Mouse (Mus musculus) spleen, adult 2 months (tissue): ENCODE data around the gene Prss57. TPM values are rescaled to one million over a fixed set of nuclear protein-coding genes. Genes with fewer than 3 reads are reported as not detected.

Source experiments
- DNase-seq, 2 experiments: peaks; one replicate each; pipeline versions ENCODE4 v3.0.0 to v3.0.0-alpha.2; 2012 to 2021; ENCODE audit warnings: low spot score in 2 of 2, low read depth in 1 of 2
- H3K27ac ChIP-seq: fragments of 200-500 bp; 2 replicates; pipeline ENCODE4 v1.5.1; 2012; ENCODE audit warnings: low read length, inconsistent platforms; ENCODE audit not compliant: insufficient read depth
- H3K27me3 ChIP-seq: fragments of 200-500 bp; 2 replicates; pipeline ENCODE4 v1.6.1; 2012; ENCODE audit warnings: mild to moderate bottlenecking, moderate library complexity, low read length, inconsistent platforms; ENCODE audit not compliant: control insufficient read depth, insufficient read depth
- H3K36me3 ChIP-seq: fragments of 200-500 bp; 2 replicates; pipeline ENCODE4 v1.6.1; 2012; ENCODE audit warnings: mild to moderate bottlenecking, low read length, inconsistent platforms; ENCODE audit not compliant: control insufficient read depth, insufficient read depth
- H3K4me1 ChIP-seq: fragments of 200-500 bp; 2 replicates; pipeline ENCODE4 v1.6.1; 2011; ENCODE audit warnings: inconsistent platforms; ENCODE audit not compliant: control insufficient read depth, insufficient read depth, insufficient read length
- H3K4me3 ChIP-seq: fragments of 200-500 bp; 2 replicates; pipeline ENCODE4 v1.5.1; 2011; ENCODE audit warnings: mild to moderate bottlenecking, inconsistent platforms; ENCODE audit not compliant: insufficient read depth, insufficient read length; ENCODE audit errors: extremely low read depth
- CTCF ChIP-seq: fragments of 200-500 bp; IDR thresholded peaks from 2 replicates; pipeline ENCODE4 v1.5.1; 2011; ENCODE audit warnings: mild to moderate bottlenecking, inconsistent platforms; ENCODE audit not compliant: insufficient read depth, insufficient read length, insufficient replicate concordance; ENCODE audit errors: extremely low read depth
- POLR2A ChIP-seq: fragments of 200-500 bp; IDR thresholded peaks from 2 replicates; pipeline ENCODE4 v1.6.1; 2011; ENCODE audit warnings: low read depth, low read length, inconsistent platforms
- WGBS: fragments of 180-500 bp; shearing (Covaris S2); methylation state at CpG from one replicate; pipeline ENCODE4 v1.1.7; 2018; 5-methylcytosine and 5-hydroxymethylcytosine counted together
- polyA plus RNA-seq: library from polyadenylated mRNA; depleted of rRNA; stranded (reverse); fragments of >200 nt; gene quantifications from 2 replicates; pipeline ENCODE4 v1.2.3, GENCODE M21; 2012

Prss57 gene
- polyA plus RNA-seq, 1 experiment = 1.6 TPM

DNA sequence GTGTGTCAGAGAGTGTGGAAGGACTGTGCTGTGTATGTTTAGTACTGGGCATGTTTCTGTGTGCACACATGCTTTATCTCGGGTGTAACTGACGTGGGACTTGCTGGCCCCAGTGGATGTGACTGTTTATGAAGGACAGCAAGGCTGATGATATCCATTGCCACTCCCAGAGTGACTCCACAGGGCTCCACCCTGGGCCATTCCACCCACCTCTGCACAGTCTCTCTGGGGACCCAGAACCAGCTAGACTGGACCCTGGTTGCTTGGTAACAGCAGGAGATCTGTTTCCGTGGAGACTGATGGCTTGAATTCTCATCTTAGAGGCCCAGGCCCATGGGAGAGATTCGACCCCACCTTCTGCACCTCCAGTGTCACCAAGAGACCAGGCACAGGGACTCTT is 27.5 kb upstream of the Prss57 start:
- Histone ChIP-seq H3K36me3 (no peaks in the 10 kb centered on the region), H3K4me3 (no peak overlapping the region), H3K4me1 (no peaks in the 10 kb centered on the region), H3K27me3 (no peaks in the 10 kb centered on the region), H3K27ac (no peak overlapping the region)
- no peak for TF ChIP-seq CTCF
- TF ChIP-seq POLR2A = no peak
- no peak for DNase-seq
- WGBS = 87% methylated on average over 4 of the region's 4 CpGs

DNA sequence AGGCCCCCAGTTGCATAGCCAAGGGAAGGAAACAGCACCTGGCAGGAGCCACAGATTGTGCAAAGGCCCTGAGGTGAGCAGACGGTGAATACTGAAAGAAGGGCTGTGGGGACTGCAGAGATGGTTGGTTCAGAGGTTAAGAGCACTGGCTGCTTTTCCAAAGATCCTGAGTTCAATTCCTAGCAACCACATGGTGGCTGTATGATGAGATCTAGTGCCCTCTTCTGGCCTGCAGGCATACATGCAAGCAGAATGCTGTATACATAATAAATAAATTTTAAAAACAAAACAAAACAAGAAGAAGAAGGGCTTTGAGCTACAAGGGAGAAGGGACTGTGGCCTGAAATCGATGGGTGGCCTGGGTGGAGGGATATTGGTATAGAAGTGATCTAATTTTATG is 26.4 kb upstream of the Prss57 start:
- Histone ChIP-seq H3K36me3 (no peaks in the 10 kb centered on the region), H3K4me3 (no peak overlapping the region), H3K27me3 (no peaks in the 10 kb centered on the region), H3K27ac (no peak overlapping the region), H3K4me1 (no peaks in the 10 kb centered on the region)
- TF ChIP-seq POLR2A (no peak), CTCF (no peak)
- no peak for DNase-seq
- 68% methylated on average over 2 of the region's 2 CpGs for WGBS

DNA sequence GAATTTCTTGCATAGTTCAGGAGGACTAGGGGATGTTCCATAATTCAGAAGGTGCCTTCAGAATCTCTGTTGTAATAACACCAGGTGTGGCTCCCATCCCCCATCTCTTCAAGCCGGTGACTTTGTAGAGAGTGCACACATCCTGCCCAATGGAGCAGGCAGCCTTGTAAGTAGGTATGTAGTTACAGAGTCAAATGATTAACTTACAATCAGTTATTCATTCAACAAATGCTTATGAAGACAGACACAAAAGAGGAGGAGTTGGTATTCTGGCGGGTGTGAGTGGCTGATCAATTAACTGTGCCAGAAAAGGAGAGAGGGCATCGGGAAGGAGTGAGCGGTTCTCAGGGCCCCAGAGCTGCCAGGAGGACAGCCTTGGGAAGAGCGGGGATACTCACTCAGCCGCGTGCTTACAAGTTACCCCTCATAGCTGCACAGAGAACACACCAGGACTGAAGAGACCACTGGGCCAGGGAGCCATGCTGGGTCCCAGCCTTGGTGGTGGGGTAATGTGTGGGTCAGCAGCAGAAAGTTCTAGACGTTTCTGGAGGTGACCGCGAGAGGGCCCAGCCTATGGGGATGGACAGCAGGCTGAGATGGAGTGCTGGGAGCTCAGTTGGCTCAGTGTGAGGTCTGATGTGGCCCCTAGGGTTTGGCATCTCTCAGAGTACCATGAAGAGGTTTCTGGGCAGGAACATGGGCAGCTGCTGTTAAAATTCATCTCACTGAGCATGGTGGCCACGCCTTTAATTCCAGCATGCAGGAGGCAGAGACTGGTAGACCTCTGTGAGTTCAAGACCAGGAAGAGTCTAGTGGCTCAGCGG is 25.1 kb upstream of the Prss57 start:
- Histone ChIP-seq H3K36me3 (no peaks in the 10 kb centered on the region), H3K4me1 (no peaks in the 10 kb centered on the region), H3K27me3 (no peaks in the 10 kb centered on the region), H3K27ac (no peak overlapping the region), H3K4me3 (no peak overlapping the region)
- no peak for DNase-seq
- TF ChIP-seq POLR2A (no peak), CTCF (no peak)
- WGBS = 90% methylated on average over 12 of the region's 12 CpGs

DNA sequence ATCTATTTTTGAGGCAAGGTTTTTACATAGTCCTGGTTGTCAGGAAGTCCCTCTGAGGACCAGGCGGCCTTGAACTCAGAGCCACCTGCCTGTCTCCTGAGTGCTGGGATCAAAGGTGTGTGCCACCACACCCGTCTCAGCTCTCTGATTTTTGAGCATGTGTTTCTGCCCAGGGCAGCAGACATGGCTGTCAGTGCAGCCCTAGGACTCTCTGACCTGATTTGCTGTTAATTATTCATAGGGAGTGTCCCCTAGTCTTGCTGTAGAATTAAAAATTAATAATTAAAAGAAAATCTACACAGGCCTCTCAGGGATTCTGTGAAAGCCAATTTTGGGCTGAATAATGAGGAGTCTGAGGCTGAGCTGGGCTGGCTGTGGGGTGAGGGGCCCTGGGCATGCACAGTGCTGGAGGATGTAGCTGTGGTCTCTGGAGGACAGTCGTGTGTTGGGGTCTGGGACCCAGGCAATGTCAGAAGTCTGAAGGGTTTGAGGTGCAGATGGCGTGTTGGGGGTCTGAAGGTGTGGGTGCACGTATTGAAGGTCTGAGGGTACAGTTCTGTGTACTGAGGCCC is 23.6 kb upstream of the Prss57 start:
- DNase-seq = no peak
- WGBS = 86% methylated on average over 5 of the region's 5 CpGs
- H3K27ac ChIP-seq = no peak overlapping the region

DNA sequence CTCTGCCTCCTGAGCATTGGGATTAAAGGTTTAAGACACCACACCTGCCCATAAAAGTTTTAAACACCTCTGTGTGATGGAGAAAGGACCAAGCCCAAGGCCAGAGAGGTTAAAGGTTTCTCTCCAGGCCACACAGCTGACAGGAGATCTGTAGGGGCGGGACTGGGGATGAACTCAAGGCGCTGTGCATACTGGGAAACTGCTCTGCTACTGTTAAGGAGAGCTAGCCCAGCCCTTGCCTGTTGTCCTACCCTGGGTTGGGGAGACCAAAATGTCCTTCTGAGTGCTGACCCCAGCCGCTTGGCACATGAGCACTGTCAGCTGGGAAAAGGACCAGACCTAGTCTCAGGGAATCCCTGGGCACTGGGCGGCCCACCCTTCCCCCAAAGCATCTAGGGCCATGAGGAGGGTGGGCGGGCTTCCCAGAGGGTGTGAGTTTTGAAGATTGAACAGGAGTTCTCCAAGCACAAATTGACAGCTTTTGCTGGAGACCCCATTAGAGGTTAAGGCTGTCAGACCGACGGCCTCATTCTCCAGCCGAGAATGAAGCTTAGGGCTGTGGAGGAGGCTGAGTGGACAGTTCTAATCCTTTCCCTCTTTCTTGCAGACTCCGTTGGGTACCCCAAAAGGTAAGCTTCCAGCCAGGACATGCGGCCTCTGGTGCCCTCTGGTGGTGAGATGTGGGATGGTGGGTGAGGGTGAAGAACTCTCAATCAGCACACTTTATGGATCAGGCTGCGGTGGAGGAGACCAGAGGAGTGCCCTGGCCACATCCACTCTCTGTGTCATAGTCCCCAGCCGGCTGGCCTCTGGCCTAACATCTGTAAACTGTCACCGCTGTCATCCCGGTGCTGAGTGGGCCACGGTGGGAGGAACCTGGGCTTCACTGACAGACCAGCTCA is 21.2 kb upstream of the Prss57 start:
- H3K36me3 ChIP-seq = no peaks in the 10 kb centered on the region
- 43% methylated on average over 15 of the region's 15 CpGs for WGBS
- no peak for TF ChIP-seq POLR2A
- peak; percentile 97 for TF ChIP-seq CTCF
- peak; percentile 30 to 79 for DNase-seq
- no peak overlapping the region for H3K4me3 ChIP-seq
- no peaks in the 10 kb centered on the region for H3K27me3 ChIP-seq
- no peak overlapping the region for H3K27ac ChIP-seq
- no peaks in the 10 kb centered on the region for H3K4me1 ChIP-seq

More for the DNA sequence above, 23.6 kb upstream of the Prss57 start:
- Histone ChIP-seq H3K27me3 (no peaks in the 10 kb centered on the region), H3K36me3 (no peaks in the 10 kb centered on the region), H3K4me1 (no peaks in the 10 kb centered on the region), H3K4me3 (no peak overlapping the region)
- TF ChIP-seq CTCF (no peak), POLR2A (no peak)

DNA sequence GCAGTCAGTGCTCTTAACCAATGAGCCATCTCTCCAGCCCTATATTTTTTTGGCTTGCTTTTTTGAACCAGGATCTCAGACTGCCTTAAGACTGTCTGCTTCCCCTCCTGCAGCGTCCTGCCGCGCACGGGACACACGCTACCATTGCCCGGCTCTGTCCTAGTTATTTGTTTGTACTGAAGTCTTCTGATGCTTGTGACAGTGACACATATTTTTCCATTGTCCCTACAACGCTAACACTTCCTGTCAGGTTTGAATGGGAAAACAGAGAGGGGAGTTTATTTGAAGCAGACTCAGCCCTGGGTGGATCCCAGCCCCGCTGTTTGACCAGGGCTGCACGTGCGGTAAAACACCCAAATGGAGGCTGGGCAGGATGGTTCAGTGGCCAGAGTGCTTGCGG is 18.0 kb upstream of the Prss57 start:
- Histone ChIP-seq H3K36me3 (no peaks in the 10 kb centered on the region), H3K4me1 (no peaks in the 10 kb centered on the region), H3K27ac (no peak overlapping the region), H3K4me3 (no peak overlapping the region), H3K27me3 (no peaks in the 10 kb centered on the region)
- TF ChIP-seq CTCF (no peak), POLR2A (no peak)
- DNase-seq = no peak
- 92% methylated on average over 11 of the region's 11 CpGs for WGBS
